Mouse (Mus musculus): Measurements from ENCODE around the gene Cyfip2. TPM values are rescaled to one million over a fixed set of nuclear protein-coding genes. Genes with fewer than 3 reads are reported as not detected.

The Cyfip2 gene
- 136 TPM for polyA plus RNA-seq (2014; fragmentation: Illumina TruSeq; extraction: RNeasy Lipid Tissue Mini Kit (QIAGEN cat#74804); ENCODE audit: low read depth, low replicate concordance)

GRCm38 (mm10) chr11:46312523-46313035 lies at the start of gene Cyfip2:
Cyfip2 (minus strand) TSS chr11:46312859.

GRCm38 (mm10) chr11:46235334-46235733 lies 77.3 kb downstream of the Cyfip2 start, which contains the start of gene Fndc9:
Fndc9 (plus strand) TSS chr11:46235531.

GRCm38 (mm10) chr11:46165866-46166585 lies 146.6 kb downstream of the Cyfip2 start, which contains the start of gene Nipal4:
Nipal4 (minus strand) TSS chr11:46166508.

Other genes starting within 250 kb of the Cyfip2 start
- not detected for gene Nipal4, start 146.4 kb downstream of the Cyfip2 start, polyA plus RNA-seq (2014; fragmentation: Illumina TruSeq; extraction: RNeasy Lipid Tissue Mini Kit (QIAGEN cat#74804); ENCODE audit: low read depth, low replicate concordance)
- not detected for gene Fndc9, start 77.3 kb downstream of the Cyfip2 start, polyA plus RNA-seq (2014; fragmentation: Illumina TruSeq; extraction: RNeasy Lipid Tissue Mini Kit (QIAGEN cat#74804); ENCODE audit: low read depth, low replicate concordance)
- 0.12 TPM for gene Itk, start 76.7 kb upstream of the Cyfip2 start, polyA plus RNA-seq (2014; fragmentation: Illumina TruSeq; extraction: RNeasy Lipid Tissue Mini Kit (QIAGEN cat#74804); ENCODE audit: low read depth, low replicate concordance)
- gene Fam71b, start 83.7 kb upstream of the Cyfip2 start, polyA plus RNA-seq (2014; fragmentation: Illumina TruSeq; extraction: RNeasy Lipid Tissue Mini Kit (QIAGEN cat#74804); ENCODE audit: low read depth, low replicate concordance): not detected
- 119 TPM for gene Med7, start 124.1 kb upstream of the Cyfip2 start, polyA plus RNA-seq (2014; fragmentation: Illumina TruSeq; extraction: RNeasy Lipid Tissue Mini Kit (QIAGEN cat#74804); ENCODE audit: low read depth, low replicate concordance)
- gene Havcr2, start 142.1 kb upstream of the Cyfip2 start, polyA plus RNA-seq (2014; fragmentation: Illumina TruSeq; extraction: RNeasy Lipid Tissue Mini Kit (QIAGEN cat#74804); ENCODE audit: low read depth, low replicate concordance): 0.97 TPM
- gene Gm12169, start 211.4 kb upstream of the Cyfip2 start, polyA plus RNA-seq (2014; fragmentation: Illumina TruSeq; extraction: RNeasy Lipid Tissue Mini Kit (QIAGEN cat#74804); ENCODE audit: low read depth, low replicate concordance): not detected